Mouse (Mus musculus) kidney, postnatal 0 days (tissue): Measurements from ENCODE around the gene Rrp1. TPM values are rescaled to one million over a fixed set of nuclear protein-coding genes. Genes with fewer than 3 reads are reported as not detected.
A peak's percentile ranks its signal among the peaks of the same experiment; 100 is the strongest.

ENCODE experiments used
- ATAC-seq: fragments of 200-750 bp; cut with Nextera tagmentation; replicated peaks from 2 replicates; pipeline ENCODE4 v1.8.0; 2017; ENCODE audit warnings: low read depth, moderate number of reproducible peaks, moderate TSS enrichment, moderate library complexity; ENCODE audit not compliant: low FRiP score
- DNase-seq: peaks from one replicate; pipeline ENCODE4 v3.0.0-alpha.2; 2016; ENCODE audit warnings: low spot score
- H3K27ac ChIP-seq: fragments of 300-500 bp; sonication (generic); 2 replicates; pipeline ENCODE4 v1.5.1; 2014; ENCODE audit warnings: mild to moderate bottlenecking
- H3K27me3 ChIP-seq: fragments of 300-500 bp; sonication (generic); 2 replicates; pipeline ENCODE4 v1.6.1; 2014; ENCODE audit warnings: low read length, mixed read lengths; ENCODE audit not compliant: insufficient read depth
- H3K36me3 ChIP-seq: fragments of 300-500 bp; sonication (generic); 2 replicates; pipeline ENCODE4 v1.6.1; 2014; ENCODE audit warnings: low read length, mixed read lengths; ENCODE audit not compliant: insufficient read depth
- H3K4me1 ChIP-seq: fragments of 300-500 bp; sonication (generic); replicated peaks from 2 replicates; pipeline ENCODE4 v1.6.1; 2014; ENCODE audit warnings: antibody characterized with exemption, low read length, mixed read lengths; ENCODE audit not compliant: insufficient read depth
- H3K4me2 ChIP-seq: fragments of 300-500 bp; sonication (generic); 2 replicates; pipeline ENCODE4 v1.6.1; 2014; ENCODE audit warnings: mild to moderate bottlenecking, low read length, moderate library complexity, mixed read lengths
- H3K4me3 ChIP-seq: fragments of 300-500 bp; sonication (generic); replicated peaks from 2 replicates; pipeline ENCODE4 v1.5.1; 2014; ENCODE audit warnings: low read depth, low read length
- H3K9ac ChIP-seq: fragments of 300-500 bp; sonication (generic); 2 replicates; pipeline ENCODE4 v1.6.1; 2014; ENCODE audit warnings: low read depth, low read length
- H3K9me3 ChIP-seq: fragments of 300-500 bp; sonication (generic); replicated peaks from 2 replicates; pipeline ENCODE4 v1.6.1; 2016; ENCODE audit warnings: low read length, inconsistent platforms, mixed read lengths
- CTCF ChIP-seq: IDR thresholded peaks from 2 replicates; pipeline ENCODE4 v1.5.1; 2016; ENCODE audit warnings: antibody characterized with exemption, low read depth, mild to moderate bottlenecking, moderate library complexity
- WGBS: fragments of 180-500 bp; shearing (Covaris S2); extraction: QIAGEN DNeasy Blood & Tissue Kit; methylation state at CpG from one replicate; pipeline ENCODE4 v1.1.7; 2014; 5-methylcytosine and 5-hydroxymethylcytosine counted together
- polyA plus RNA-seq: library from polyadenylated mRNA; unstranded; fragments of >200 nt; fragmentation: Nextera tagmentation; extraction: Ambion mirVana; gene quantifications from 2 replicates; pipeline ENCODE4 v1.2.1, GENCODE M21; 2015

The Rrp1 gene
- polyA plus RNA-seq, 1 experiment from 2014 or later = 232 TPM

GRCm38 (mm10) chr10:78402301-78402922 lies 10.4 kb downstream of the Rrp1 start:
- Histone ChIP-seq H3K4me2 (no peak overlapping the region), H3K27me3 (no peaks in the 10 kb centered on the region), H3K27ac (no peak overlapping the region), H3K36me3 (peaks cover 72% of the 10 kb centered on the region), H3K9me3 (no peaks in the 10 kb centered on the region), H3K4me3 (no peak overlapping the region), H3K9ac (no peak overlapping the region), H3K4me1 (0 out of 2 replicates have a peak, but pooled peaks cover 4% of the 10 kb centered on the region)
- ATAC-seq = no peak
- WGBS = 92% methylated on average over 14 of the region's 14 CpGs
- TF ChIP-seq CTCF = no peak
- DNase-seq = no peak

- Histone ChIP-seq H3K9ac (no peak overlapping the region), H3K4me2 (no peak overlapping the region), H3K4me3 (no peak overlapping the region), H3K9me3 (no peaks in the 10 kb centered on the region), H3K36me3 (peaks cover 59% of the 10 kb centered on the region), H3K27ac (no peak overlapping the region), H3K27me3 (no peaks in the 10 kb centered on the region), H3K4me1 (0 out of 2 replicates have a peak, but pooled peaks cover 4% of the 10 kb centered on the region)
- WGBS = 79% methylated on average over 2 of the region's 2 CpGs
- no peak for TF ChIP-seq CTCF
- DNase-seq (no peak), ATAC-seq (no peak)
Measured at GRCm38 (mm10) chr10:78401127-78401526, 11.7 kb downstream of the Rrp1 start.

GRCm38 (mm10) chr10:78399090-78399657 lies 13.7 kb downstream of the Rrp1 start:
- H3K27me3 ChIP-seq = no peaks in the 10 kb centered on the region
- 32% methylated on average over 17 of the region's 17 CpGs for WGBS
- H3K9me3 ChIP-seq = no peaks in the 10 kb centered on the region
- no peak overlapping the region for H3K9ac ChIP-seq
- no peak overlapping the region for H3K4me2 ChIP-seq
- DNase-seq (peak; percentile 65), ATAC-seq (peak; percentile 75)
- no peak overlapping the region for H3K27ac ChIP-seq
- H3K4me3 ChIP-seq = no peak overlapping the region
- TF ChIP-seq CTCF = no peak
- H3K36me3 ChIP-seq = peaks cover 43% of the 10 kb centered on the region
- 0 out of 2 replicates have a peak, but pooled peaks cover 4% of the 10 kb centered on the region for H3K4me1 ChIP-seq

- H3K4me1 ChIP-seq = 0 out of 2 replicates have a peak, but pooled peaks cover 7% of the 10 kb centered on the region
- WGBS = 52% methylated on average over 4 of the region's 4 CpGs
- no peak overlapping the region for H3K4me2 ChIP-seq
- no peak for DNase-seq
- ATAC-seq = no peak
- H3K27ac ChIP-seq = no peak overlapping the region
- no peak overlapping the region for H3K4me3 ChIP-seq
- H3K9me3 ChIP-seq = no peaks in the 10 kb centered on the region
- no peaks in the 10 kb centered on the region for H3K27me3 ChIP-seq
- H3K36me3 ChIP-seq = peaks cover 18% of the 10 kb centered on the region
- no peak overlapping the region for H3K9ac ChIP-seq
- TF ChIP-seq CTCF = no peak
Measured at GRCm38 (mm10) chr10:78396625-78396885, 16.3 kb downstream of the Rrp1 start.

- Histone ChIP-seq H3K27me3 (no peaks in the 10 kb centered on the region), H3K4me1 (0 out of 2 replicates have a peak, but pooled peaks cover 7% of the 10 kb centered on the region), H3K9ac (no peak overlapping the region), H3K36me3 (peaks cover 13% of the 10 kb centered on the region), H3K27ac (no peak overlapping the region), H3K4me2 (no peak overlapping the region), H3K9me3 (no peaks in the 10 kb centered on the region), H3K4me3 (no peak overlapping the region)
- 9% methylated on average over 17 of the region's 17 CpGs for WGBS
- ATAC-seq (peak; percentile 25; the same call in 1 of the 2 replicates), DNase-seq (peak; percentile 96)
- peak; percentile 89 for TF ChIP-seq CTCF
Measured at GRCm38 (mm10) chr10:78395819-78396624, 16.8 kb downstream of the Rrp1 start.

GRCm38 (mm10) chr10:78395377-78395776 lies 17.5 kb downstream of the Rrp1 start:
- Histone ChIP-seq H3K9ac (no peak overlapping the region), H3K27me3 (no peaks in the 10 kb centered on the region), H3K9me3 (no peaks in the 10 kb centered on the region), H3K4me3 (no peak overlapping the region), H3K4me1 (0 out of 2 replicates have a peak, but pooled peaks cover 7% of the 10 kb centered on the region), H3K4me2 (no peak overlapping the region), H3K36me3 (peaks cover 7% of the 10 kb centered on the region), H3K27ac (no peak overlapping the region)
- ATAC-seq (no peak), DNase-seq (no peak)
- TF ChIP-seq CTCF = peak; percentile 15; the same call in 1 of the 2 replicates
- WGBS = 76% methylated on average over 3 of the region's 3 CpGs
